Mouse (Mus musculus) liver, embryonic 14 days (tissue): ENCODE data around the gene Fcho1. TPM values are rescaled to one million over a fixed set of nuclear protein-coding genes. Genes with fewer than 3 reads are reported as not detected.

ENCODE experiments used
- polyA plus RNA-seq: library from polyadenylated mRNA; depleted of rRNA; stranded (reverse); fragments of >200 nt; gene quantifications from 2 replicates; pipeline ENCODE4 v1.2.3, GENCODE M21; 2012; rRNA removed

Fcho1 gene
- polyA plus RNA-seq = 21.1 and 24.4 TPM in 2 replicates

GRCm38 (mm10) chr8:71725122-71725924 lies at the start of gene Fcho1:
Fcho1 (minus strand) TSS chr8:71725716.

GRCm38 (mm10) chr8:71701414-71702086 lies 24.0 kb downstream of the Fcho1 start, which contains the start of gene B3gnt3:
B3gnt3 (minus strand) TSS chr8:71701789.

GRCm38 (mm10) chr8:71689028-71689427 lies 36.5 kb downstream of the Fcho1 start, which contains the start of gene Insl3:
Insl3 (plus strand) TSS chr8:71689214.

GRCm38 (mm10) chr8:71676020-71676741 lies 49.3 kb downstream of the Fcho1 start, which contains the start of gene Jak3:
Jak3 (plus strand) TSS chr8:71676296.

GRCm38 (mm10) chr8:71671549-71671965 lies 54.0 kb downstream of the Fcho1 start, which contains the start of gene Unc13a:
Unc13a (minus strand) TSS chr8:71671757.

Other genes with a start within 250 kb of the Fcho1 start
- 1.3 and 1.8 TPM in 2 replicates for gene Ano8, start 239.8 kb downstream of the Fcho1 start, polyA plus RNA-seq
- gene Gtpbp3, start 237.6 kb downstream of the Fcho1 start, polyA plus RNA-seq = 8.4 and 8.9 TPM in 2 replicates
- 15.8 TPM in 2 replicates for gene Plvap, start 214.0 kb downstream of the Fcho1 start, polyA plus RNA-seq
- 0.12 and 0.18 TPM in 2 replicates for gene Ccdc194, start 200.0 kb downstream of the Fcho1 start, polyA plus RNA-seq
- 47.6 and 62.9 TPM in 2 replicates for gene Bst2, start 188.3 kb downstream of the Fcho1 start, polyA plus RNA-seq
- 24.0 and 26.3 TPM in 2 replicates for gene Mvb12a, start 182.8 kb downstream of the Fcho1 start, polyA plus RNA-seq
- 0.17 and 0.28 TPM in 2 replicates for gene Tmem221, start 166.8 kb downstream of the Fcho1 start, polyA plus RNA-seq
- not detected in 2 replicates for gene Nxnl1, start 159.1 kb downstream of the Fcho1 start, polyA plus RNA-seq
- gene Slc27a1, start 156.8 kb downstream of the Fcho1 start, polyA plus RNA-seq = 1.6 and 1.9 TPM in 2 replicates
- 40.2 and 45.8 TPM in 2 replicates for gene Pgls, start 133.5 kb downstream of the Fcho1 start, polyA plus RNA-seq
- 0.89 and 1.0 TPM in 2 replicates for gene Fam129c, start 128.1 kb downstream of the Fcho1 start, polyA plus RNA-seq
- gene Colgalt1, start 114.7 kb downstream of the Fcho1 start, polyA plus RNA-seq = 30.1 and 32.1 TPM in 2 replicates
- gene Unc13a, start 54.0 kb downstream of the Fcho1 start, polyA plus RNA-seq = 0.08 and 0.20 TPM in 2 replicates
- 3.4 and 4.0 TPM in 2 replicates for gene Jak3, start 49.4 kb downstream of the Fcho1 start, polyA plus RNA-seq
- 0.70 and 1.2 TPM in 2 replicates for gene Insl3, start 36.5 kb downstream of the Fcho1 start, polyA plus RNA-seq
- 1.7 and 1.9 TPM in 2 replicates for gene B3gnt3, start 23.9 kb downstream of the Fcho1 start, polyA plus RNA-seq
- gene Zfp709, start 156.3 kb upstream of the Fcho1 start, polyA plus RNA-seq = 0.40 and 0.55 TPM in 2 replicates
- 0.53 and 0.68 TPM in 2 replicates for gene Zfp882, start 182.9 kb upstream of the Fcho1 start, polyA plus RNA-seq
- gene Zfp617, start 182.9 kb upstream of the Fcho1 start, polyA plus RNA-seq = 5.6 and 6.4 TPM in 2 replicates
- 8.4 and 9.4 TPM in 2 replicates for gene Zfp961, start 225.3 kb upstream of the Fcho1 start, polyA plus RNA-seq